Mouse (Mus musculus): ENCODE results near the gene Eml4. TPM values are rescaled to one million over a fixed set of nuclear protein-coding genes. Genes with fewer than 3 reads are reported as not detected.

Eml4 gene
- polyA plus RNA-seq, 2 experiments, result 42.5 to 47.9 TPM

DNA sequence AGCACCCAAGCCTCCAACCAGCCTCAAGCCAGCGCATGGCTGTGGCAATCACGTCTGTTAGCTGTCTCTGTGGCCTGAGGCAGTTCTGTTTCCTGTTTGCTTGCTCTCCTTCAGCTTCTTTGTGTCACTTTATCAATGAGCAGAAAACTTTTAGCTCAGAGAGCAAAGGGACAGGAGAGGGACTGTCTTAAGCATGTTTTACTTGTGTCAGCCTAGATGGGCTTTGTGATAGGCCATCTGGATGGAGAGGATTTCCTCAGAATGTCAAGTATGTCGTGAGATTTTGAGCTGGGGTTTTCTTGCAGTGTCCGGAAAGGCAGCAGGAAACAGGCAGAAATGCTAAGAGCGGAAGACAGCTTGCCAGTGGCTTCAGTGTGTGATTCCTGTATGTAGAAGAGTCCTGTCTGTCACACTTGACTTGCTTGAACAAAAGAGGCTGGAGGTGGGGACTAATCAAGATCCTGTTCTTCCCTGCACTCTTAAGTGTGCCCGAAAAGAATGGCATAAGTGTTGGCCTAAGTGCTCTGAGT is 46.9 kb downstream of the Eml4 start:
- Histone ChIP-seq H3K9me3 (ENCODE audit: control insufficient read depth, low read length) (no peaks in the 10 kb centered on the region), H3K36me3 (ENCODE audit: control insufficient read depth, insufficient read depth, low read length) (no peaks in the 10 kb centered on the region), H3K27ac (replicated peaks; ENCODE audit: low read depth, low read length) (peak overlapping the region; percentile 27; the same call in 1 of the 2 replicates), H3K27me3 (ENCODE audit: control insufficient read depth, insufficient read depth, low read length) (no peaks in the 10 kb centered on the region), H3K4me1 (ENCODE audit: control insufficient read depth, insufficient read depth, low read length) (no peaks in the 10 kb centered on the region; the same call in 1 of the 2 replicates), H3K4me3 (replicated peaks; ENCODE audit: low read length) (no peak overlapping the region), H3K9ac (ENCODE audit: low read depth, low read length, severe bottlenecking) (no peak overlapping the region), H3K4me2 (replicated peaks; ENCODE audit: low read depth, low read length, severe bottlenecking) (no peak overlapping the region)
- WGBS, result 63% methylated on average over 6 of the region's 6 CpGs
- ATAC-seq (ENCODE audit: low FRiP score, low read depth), result no peak
- DNase-seq (ENCODE audit: low spot score), result no peak
- no peak for TF ChIP-seq POLR2A (IDR thresholded peaks at IDR 0.05; ENCODE audit: borderline replicate concordance, extremely low read depth, insufficient read depth, insufficient read length)

- Histone ChIP-seq H3K4me1 (ENCODE audit: control insufficient read depth, insufficient read depth, low read length) (no peaks in the 10 kb centered on the region; the same call in 1 of the 2 replicates), H3K9ac (ENCODE audit: low read depth, low read length, severe bottlenecking) (no peak overlapping the region), H3K36me3 (ENCODE audit: control insufficient read depth, insufficient read depth, low read length) (peaks cover 6% of the 10 kb centered on the region), H3K4me3 (replicated peaks; ENCODE audit: low read length) (no peak overlapping the region), H3K4me2 (replicated peaks; ENCODE audit: low read depth, low read length, severe bottlenecking) (no peak overlapping the region), H3K27me3 (ENCODE audit: control insufficient read depth, insufficient read depth, low read length) (no peaks in the 10 kb centered on the region), H3K9me3 (ENCODE audit: control insufficient read depth, low read length) (no peaks in the 10 kb centered on the region), H3K27ac (replicated peaks; ENCODE audit: low read depth, low read length) (no peak overlapping the region)
- DNase-seq (ENCODE audit: low spot score) (no peak), ATAC-seq (ENCODE audit: low FRiP score, low read depth) (no peak)
- 85% methylated on average over 1 of the region's 1 CpGs for WGBS
- TF ChIP-seq POLR2A (IDR thresholded peaks at IDR 0.05; ENCODE audit: borderline replicate concordance, extremely low read depth, insufficient read depth, insufficient read length), result no peak
Measured at GRCm38 (mm10) chr17:83398756-83399155, 48.0 kb downstream of the Eml4 start.

- Histone ChIP-seq H3K9me3 (ENCODE audit: control insufficient read depth, low read length) (no peaks in the 10 kb centered on the region), H3K4me2 (replicated peaks; ENCODE audit: low read depth, low read length, severe bottlenecking) (no peak overlapping the region), H3K9ac (ENCODE audit: low read depth, low read length, severe bottlenecking) (no peak overlapping the region), H3K4me3 (replicated peaks; ENCODE audit: low read length) (no peak overlapping the region), H3K4me1 (ENCODE audit: control insufficient read depth, insufficient read depth, low read length) (no peaks in the 10 kb centered on the region), H3K27ac (replicated peaks; ENCODE audit: low read depth, low read length) (no peak overlapping the region), H3K27me3 (ENCODE audit: control insufficient read depth, insufficient read depth, low read length) (no peaks in the 10 kb centered on the region), H3K36me3 (ENCODE audit: control insufficient read depth, insufficient read depth, low read length) (peaks cover 43% of the 10 kb centered on the region)
- TF ChIP-seq POLR2A (IDR thresholded peaks at IDR 0.05; ENCODE audit: borderline replicate concordance, extremely low read depth, insufficient read depth, insufficient read length), result no peak
- ATAC-seq (ENCODE audit: low FRiP score, low read depth) (no peak), DNase-seq (ENCODE audit: low spot score) (no peak)
- WGBS, result 88% methylated on average over 4 of the region's 4 CpGs
Measured at GRCm38 (mm10) chr17:83430607-83431006, 79.9 kb downstream of the Eml4 start.

DNA sequence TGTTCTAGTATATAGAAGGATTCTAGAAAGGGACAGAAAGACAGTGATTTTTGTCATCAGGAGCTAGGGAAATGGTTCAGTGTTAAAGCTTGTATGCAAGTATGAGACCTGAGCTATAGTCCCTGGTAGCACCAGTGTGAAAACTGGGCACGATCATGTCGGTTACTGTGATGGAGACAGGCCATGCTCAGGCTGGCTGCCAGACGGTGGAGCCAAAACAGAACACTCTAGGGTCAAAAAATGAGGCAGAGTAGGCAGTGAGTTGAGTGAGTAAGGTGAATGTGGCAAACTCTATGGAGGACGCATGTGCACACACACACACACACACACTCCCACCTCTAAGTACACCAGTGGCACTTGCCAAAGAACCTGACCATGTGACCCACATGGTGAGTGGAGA is 92.7 kb downstream of the Eml4 start:
- Histone ChIP-seq H3K27me3 (ENCODE audit: control insufficient read depth, insufficient read depth, low read length) (no peaks in the 10 kb centered on the region), H3K27ac (replicated peaks; ENCODE audit: low read depth, low read length) (no peak overlapping the region), H3K4me2 (replicated peaks; ENCODE audit: low read depth, low read length, severe bottlenecking) (no peak overlapping the region), H3K36me3 (ENCODE audit: control insufficient read depth, insufficient read depth, low read length) (peaks cover 38% of the 10 kb centered on the region), H3K4me3 (replicated peaks; ENCODE audit: low read length) (no peak overlapping the region), H3K9ac (ENCODE audit: low read depth, low read length, severe bottlenecking) (no peak overlapping the region), H3K9me3 (ENCODE audit: control insufficient read depth, low read length) (no peaks in the 10 kb centered on the region), H3K4me1 (ENCODE audit: control insufficient read depth, insufficient read depth, low read length) (no peaks in the 10 kb centered on the region)
- TF ChIP-seq POLR2A (IDR thresholded peaks at IDR 0.05; ENCODE audit: borderline replicate concordance, extremely low read depth, insufficient read depth, insufficient read length), result no peak
- ATAC-seq (ENCODE audit: low FRiP score, low read depth) (no peak), DNase-seq (ENCODE audit: low spot score) (no peak)
- WGBS, result 95% methylated on average over 4 of the region's 4 CpGs

- TF ChIP-seq POLR2A (IDR thresholded peaks at IDR 0.05; ENCODE audit: borderline replicate concordance, extremely low read depth, insufficient read depth, insufficient read length), result no peak
- WGBS, result 86% methylated on average over 2 of the region's 2 CpGs
- Histone ChIP-seq H3K4me1 (ENCODE audit: control insufficient read depth, insufficient read depth, low read length) (no peaks in the 10 kb centered on the region), H3K4me2 (replicated peaks; ENCODE audit: low read depth, low read length, severe bottlenecking) (no peak overlapping the region), H3K36me3 (ENCODE audit: control insufficient read depth, insufficient read depth, low read length) (peaks cover 63% of the 10 kb centered on the region), H3K27ac (replicated peaks; ENCODE audit: low read depth, low read length) (no peak overlapping the region), H3K27me3 (ENCODE audit: control insufficient read depth, insufficient read depth, low read length) (no peaks in the 10 kb centered on the region), H3K9me3 (ENCODE audit: control insufficient read depth, low read length) (no peaks in the 10 kb centered on the region), H3K9ac (ENCODE audit: low read depth, low read length, severe bottlenecking) (no peak overlapping the region), H3K4me3 (replicated peaks; ENCODE audit: low read length) (no peak overlapping the region)
- ATAC-seq (ENCODE audit: low FRiP score, low read depth) (no peak), DNase-seq (ENCODE audit: low spot score) (no peak)
Measured at GRCm38 (mm10) chr17:83449583-83449982, 98.9 kb downstream of the Eml4 start.

- Histone ChIP-seq H3K4me2 (replicated peaks; ENCODE audit: low read depth, low read length, severe bottlenecking) (no peak overlapping the region), H3K27me3 (ENCODE audit: control insufficient read depth, insufficient read depth, low read length) (no peaks in the 10 kb centered on the region), H3K27ac (replicated peaks; ENCODE audit: low read depth, low read length) (no peak overlapping the region), H3K36me3 (ENCODE audit: control insufficient read depth, insufficient read depth, low read length) (peaks cover 70% of the 10 kb centered on the region), H3K9ac (ENCODE audit: low read depth, low read length, severe bottlenecking) (no peak overlapping the region), H3K4me3 (replicated peaks; ENCODE audit: low read length) (no peak overlapping the region), H3K9me3 (ENCODE audit: control insufficient read depth, low read length) (no peaks in the 10 kb centered on the region), H3K4me1 (ENCODE audit: control insufficient read depth, insufficient read depth, low read length) (no peaks in the 10 kb centered on the region)
- ATAC-seq (ENCODE audit: low FRiP score, low read depth) (no peak), DNase-seq (ENCODE audit: low spot score) (no peak)
- TF ChIP-seq POLR2A (IDR thresholded peaks at IDR 0.05; ENCODE audit: borderline replicate concordance, extremely low read depth, insufficient read depth, insufficient read length), result no peak
- 93% methylated on average over 8 of the region's 8 CpGs for WGBS
Measured at GRCm38 (mm10) chr17:83451367-83451766, 100.6 kb downstream of the Eml4 start.
